Mouse (Mus musculus): ENCODE measurements around the gene Apol9b.
"Not testable (repeated sequence)": the region's sequence is repeated elsewhere in the genome, so short reads cannot be mapped to it uniquely, and the experiment has no call there.

DNA sequence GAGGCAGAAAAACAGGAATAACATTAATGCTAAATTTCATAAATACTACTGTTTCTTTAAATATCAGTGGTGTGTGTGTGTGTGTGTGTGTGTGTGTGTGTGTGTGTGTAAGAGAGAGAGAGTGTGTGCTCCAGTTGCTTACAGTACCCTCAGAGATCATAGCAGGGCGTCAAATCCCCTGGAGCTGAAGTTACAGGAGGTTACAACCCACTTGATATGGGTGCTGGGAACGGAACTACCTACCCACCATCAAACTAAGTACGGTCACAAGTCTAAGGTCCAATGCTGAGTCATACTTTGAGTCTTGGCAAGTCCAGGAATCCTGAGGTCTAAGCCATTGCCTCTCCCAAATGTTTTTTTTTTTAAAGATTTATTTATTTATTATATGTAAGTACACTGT lies 1.1 kb upstream of the Apol9b start:
- not testable (repeated sequence) for TF ChIP-seq CTCF (conservative IDR thresholded peaks at IDR 0.05; ENCODE audit: low read length); NANOG (IDR thresholded peaks at IDR 0.05; ENCODE audit: borderline replicate concordance, low read length)
